Mouse (Mus musculus) myocyte (in vitro differentiated cells): ENCODE measurements around the gene Gpr18.

Source experiments
- CEBPB ChIP-seq: IDR thresholded peaks from 2 replicates; pipeline ENCODE4 v1.6.1; 2011; ENCODE audit warnings: mild to moderate bottlenecking, moderate library complexity; ENCODE audit not compliant: poor library complexity, insufficient read depth, severe bottlenecking
- E2F4 ChIP-seq: IDR thresholded peaks from one replicate; pipeline ENCODE4 v1.6.1; 2011; ENCODE audit warnings: mild to moderate bottlenecking, control low read depth, moderate library complexity; ENCODE audit not compliant: insufficient read depth
- MAX ChIP-seq: IDR thresholded peaks from one replicate; pipeline ENCODE4 v1.6.1; 2011; ENCODE audit warnings: low read depth, mild to moderate bottlenecking, control low read depth
- MYOD1 ChIP-seq, 3 experiments: IDR thresholded peaks; one replicate each; pipeline ENCODE4 v1.6.1; 2011; ENCODE audit warnings: control low read depth in 2 of 3, low read depth in 2 of 3, mild to moderate bottlenecking in 2 of 3, moderate library complexity in 1 of 3; ENCODE audit not compliant: insufficient read length in 2 of 3, control insufficient read depth in 1 of 3
- MYOG ChIP-seq, 3 experiments: IDR thresholded peaks; one replicate each; pipeline ENCODE4 v1.6.1; 2011; ENCODE audit warnings: control low read depth in 2 of 3, low read depth in 2 of 3, mild to moderate bottlenecking in 2 of 3; ENCODE audit not compliant: insufficient read length in 2 of 3, control insufficient read depth in 1 of 3, insufficient read depth in 1 of 3
- POLR2A ChIP-seq: IDR thresholded peaks from one replicate; pipeline ENCODE4 v1.6.1; 2011; ENCODE audit warnings: low read depth, mild to moderate bottlenecking, control low read depth, moderate library complexity; ENCODE audit not compliant: insufficient read length
- POLR2AphosphoS2 ChIP-seq: IDR thresholded peaks from one replicate; pipeline ENCODE4 v1.6.1; 2011; ENCODE audit warnings: low read depth, control low read depth; ENCODE audit not compliant: insufficient read length
- REST ChIP-seq: IDR thresholded peaks from one replicate; pipeline ENCODE4 v1.6.1; 2011; ENCODE audit warnings: mild to moderate bottlenecking, control low read depth, moderate library complexity; ENCODE audit not compliant: insufficient read depth, insufficient read length
- SRF ChIP-seq: IDR thresholded peaks from one replicate; pipeline ENCODE4 v1.6.1; 2011; ENCODE audit warnings: low read depth; ENCODE audit not compliant: control insufficient read depth, insufficient read length
- TCF12 ChIP-seq: IDR thresholded peaks from one replicate; pipeline ENCODE4 v1.6.1; 2011; ENCODE audit warnings: mild to moderate bottlenecking, control low read depth; ENCODE audit not compliant: poor library complexity, insufficient read depth, severe bottlenecking
- USF1 ChIP-seq: IDR thresholded peaks from one replicate; pipeline ENCODE4 v1.6.1; 2011; ENCODE audit warnings: low read depth, mild to moderate bottlenecking, control low read depth, moderate library complexity

DNA sequence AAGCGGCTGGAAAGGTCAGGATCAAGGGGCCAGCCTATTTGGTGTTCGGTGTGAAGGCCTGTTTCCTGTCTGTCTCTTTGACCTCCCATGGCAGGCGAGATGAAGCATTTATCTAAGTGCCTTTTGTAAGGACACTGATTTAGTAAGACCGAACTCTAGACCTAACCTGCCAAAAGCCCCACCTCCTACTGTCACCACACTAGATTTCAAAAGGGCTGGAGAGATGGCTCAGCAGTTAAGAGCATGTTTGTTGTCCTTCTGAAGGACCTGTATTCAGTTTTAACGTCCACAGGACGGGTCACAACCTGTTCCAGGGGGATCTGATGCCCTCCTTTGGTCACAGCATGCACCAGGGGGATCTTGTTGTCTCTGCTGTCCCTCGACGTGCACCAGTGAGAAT, 21.3 kb upstream of the Gpr18 start:
- TF ChIP-seq POLR2A (no peak), MYOD1 (IDR thresholded peaks at IDR 0.05; ENCODE audit: control insufficient read depth in 1 of 3, insufficient read length in 2 of 3, low read depth in 2 of 3) (no peak), MAX (no peak), MYOG (IDR thresholded peaks at IDR 0.05; ENCODE audit: control insufficient read depth in 1 of 3, insufficient read depth in 1 of 3, insufficient read length in 2 of 3, low read depth in 2 of 3) (no peak), E2F4 (no peak), POLR2AphosphoS2 (no peak), TCF12 (no peak), CEBPB (no peak), REST (no peak), USF1 (no peak), SRF (no peak)
